Mouse (Mus musculus) G1E (cell line): Measurements from ENCODE around the gene Actr1a.

Experiments used
- CTCF ChIP-seq: IDR thresholded peaks from 2 replicates; pipeline ENCODE4 v1.5.1; 2012; ENCODE audit warnings: low read depth, low read length, inconsistent platforms, mixed read lengths
- POLR2AphosphoS5 ChIP-seq: IDR thresholded peaks from 2 replicates; pipeline ENCODE4 v1.6.1; 2012; ENCODE audit warnings: low read depth, low read length, inconsistent platforms; ENCODE audit not compliant: insufficient replicate concordance
- TAL1 ChIP-seq: conservative IDR thresholded peaks from 2 replicates; pipeline ENCODE4 v1.6.1; 2012; ENCODE audit warnings: low read depth, low read length, inconsistent platforms, mixed read lengths

DNA sequence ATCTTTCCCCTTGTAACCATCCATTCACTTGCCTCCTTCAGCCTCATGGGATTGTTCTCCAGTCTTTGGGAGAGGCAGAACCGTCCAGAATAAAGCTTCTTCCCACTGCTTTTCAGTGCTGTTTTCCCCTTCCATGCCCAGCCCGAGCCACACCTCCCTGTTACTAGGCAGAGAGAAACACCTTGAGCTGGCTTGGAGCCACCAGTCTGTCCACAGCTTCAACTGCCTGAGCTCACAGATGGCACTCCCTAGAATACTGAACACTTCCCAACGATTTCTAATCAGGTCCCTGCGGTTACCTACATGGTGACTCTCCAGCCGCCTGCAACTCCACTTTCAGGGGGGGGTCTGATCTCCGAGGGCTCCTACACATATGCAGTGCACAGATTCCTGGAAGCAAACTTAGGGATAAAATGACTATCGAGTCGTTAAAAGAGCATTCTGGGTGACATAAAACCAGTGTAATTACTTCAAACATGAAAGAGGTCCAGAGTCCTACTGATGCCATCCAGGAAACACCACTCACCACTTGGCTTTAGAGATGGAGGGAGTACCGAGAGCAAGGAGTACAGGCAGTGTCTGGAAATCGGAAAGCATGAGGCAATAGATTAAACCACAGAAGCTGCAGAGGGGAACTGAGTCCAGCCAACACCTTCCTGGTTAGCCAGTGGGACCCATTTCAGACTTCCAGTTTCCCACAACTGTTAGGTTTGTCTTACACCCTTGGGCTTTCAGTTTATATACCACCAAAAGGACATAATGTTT lies 45.2 kb downstream of the Actr1a start, which contains the start of gene 2310034G01Rik:
- no peak for TF ChIP-seq TAL1
- no peak for TF ChIP-seq POLR2AphosphoS5
- no peak for TF ChIP-seq CTCF
